Mouse (Mus musculus) liver, embryonic 15.5 days (tissue): ENCODE data around the gene B3gnt8. TPM values are rescaled to one million over a fixed set of nuclear protein-coding genes. Genes with fewer than 3 reads are reported as not detected.

Source experiments
- ATAC-seq: fragments of 200-750 bp; cut with Nextera tagmentation; 2 replicates; pipeline ENCODE4 v1.8.0; 2017; ENCODE audit warnings: moderate number of reproducible peaks, mild to moderate bottlenecking, moderate library complexity; ENCODE audit not compliant: insufficient read depth
- H3K27ac ChIP-seq: fragments of 300-500 bp; sonication (generic); replicated peaks from 2 replicates; pipeline ENCODE4 v1.5.1; 2015; ENCODE audit warnings: mild to moderate bottlenecking, inconsistent platforms
- H3K27me3 ChIP-seq: fragments of 300-500 bp; sonication (generic); 2 replicates; pipeline ENCODE4 v1.6.1; 2015; ENCODE audit warnings: mild to moderate bottlenecking, inconsistent platforms
- H3K36me3 ChIP-seq: fragments of 300-500 bp; sonication (generic); replicated peaks from 2 replicates; pipeline ENCODE4 v1.6.1; 2015; ENCODE audit warnings: moderate library complexity, mild to moderate bottlenecking, inconsistent platforms
- H3K4me1 ChIP-seq: fragments of 300-500 bp; sonication (generic); replicated peaks from 2 replicates; pipeline ENCODE4 v1.6.1; 2015; ENCODE audit warnings: inconsistent platforms
- H3K4me2 ChIP-seq: fragments of 300-500 bp; sonication (generic); 2 replicates; pipeline ENCODE4 v1.6.1; 2015; ENCODE audit warnings: moderate library complexity, mild to moderate bottlenecking, inconsistent platforms
- H3K4me3 ChIP-seq: fragments of 300-500 bp; sonication (generic); replicated peaks from 2 replicates; pipeline ENCODE4 v1.5.1; 2015; ENCODE audit warnings: mild to moderate bottlenecking, inconsistent platforms
- H3K9ac ChIP-seq: fragments of 300-500 bp; sonication (generic); 2 replicates; pipeline ENCODE4 v1.6.1; 2015; ENCODE audit warnings: moderate library complexity, mild to moderate bottlenecking, inconsistent platforms
- H3K9me3 ChIP-seq: fragments of 300-500 bp; sonication (generic); replicated peaks from 2 replicates; pipeline ENCODE4 v1.6.1; 2016; ENCODE audit warnings: inconsistent platforms
- WGBS: fragments of 180-500 bp; shearing (Covaris S2); methylation state at CpG from one replicate; pipeline ENCODE4 v1.1.7; 2015; ENCODE audit warnings: mixed read lengths; ENCODE audit not compliant: insufficient replicate concordance; 5-methylcytosine and 5-hydroxymethylcytosine counted together
- polyA plus RNA-seq: library from polyadenylated mRNA; unstranded; fragments of >200 nt; fragmentation: Nextera tagmentation; extraction: Ambion mirVana; gene quantifications from 2 replicates; pipeline ENCODE4 v1.2.1, GENCODE M21; 2015

B3gnt8 gene
- polyA plus RNA-seq, 1 experiment from 2014 or later, result 2.7 TPM

- no peak for ATAC-seq
- H3K4me1 ChIP-seq, result peaks cover 19% of the 10 kb centered on the region
- no peak overlapping the region for H3K27ac ChIP-seq
- H3K9me3 ChIP-seq, result no peaks in the 10 kb centered on the region
- peak overlapping the region; percentile 81 for H3K4me2 ChIP-seq
- no peaks in the 10 kb centered on the region for H3K27me3 ChIP-seq
- H3K9ac ChIP-seq, result peak overlapping the region; percentile 51
- peaks cover 7% of the 10 kb centered on the region; the same call in 1 of the 2 replicates for H3K36me3 ChIP-seq
- peak overlapping the region; percentile 72 for H3K4me3 ChIP-seq
- 18% methylated on average over 5 of the region's 5 CpGs for WGBS
Measured at GRCm38 (mm10) chr7:25619722-25619991, 6.8 kb upstream of the B3gnt8 start.

- H3K4me3 ChIP-seq, result peak overlapping the region; percentile 72; the same call in 1 of the 2 replicates
- no peak for ATAC-seq
- no peak overlapping the region for H3K27ac ChIP-seq
- H3K27me3 ChIP-seq, result no peaks in the 10 kb centered on the region
- no peaks in the 10 kb centered on the region for H3K9me3 ChIP-seq
- H3K9ac ChIP-seq, result no peak overlapping the region
- H3K36me3 ChIP-seq, result peaks cover 7% of the 10 kb centered on the region; the same call in 1 of the 2 replicates
- WGBS, result 83% methylated on average over 5 of the region's 5 CpGs
- H3K4me2 ChIP-seq, result peak overlapping the region; percentile 81
- peaks cover 19% of the 10 kb centered on the region for H3K4me1 ChIP-seq
Measured at GRCm38 (mm10) chr7:25620101-25620500, 6.4 kb upstream of the B3gnt8 start.

DNA sequence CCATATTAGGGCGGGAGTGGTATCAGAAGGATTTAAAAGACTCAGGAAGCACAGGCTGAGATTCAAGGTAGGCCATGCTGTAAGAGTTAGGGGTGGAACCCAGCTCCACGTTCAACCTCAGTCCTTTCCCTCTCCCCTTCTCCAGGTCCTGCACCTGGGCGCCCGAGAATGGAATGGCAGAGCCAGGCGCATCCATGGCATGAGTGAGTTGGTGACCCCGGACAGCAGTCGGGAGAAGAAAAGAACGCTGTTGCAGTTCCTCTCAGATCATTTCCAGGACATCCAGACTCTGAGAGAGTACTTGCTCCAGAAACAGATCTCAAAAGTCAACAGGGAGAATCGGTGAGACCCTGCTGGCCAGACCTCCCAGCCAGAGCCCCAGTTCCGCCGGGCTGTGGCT is 5.7 kb upstream of the B3gnt8 start:
- Histone ChIP-seq H3K4me2 (no peak overlapping the region), H3K9ac (no peak overlapping the region), H3K27ac (no peak overlapping the region), H3K9me3 (no peaks in the 10 kb centered on the region), H3K4me1 (peaks cover 17% of the 10 kb centered on the region), H3K27me3 (no peaks in the 10 kb centered on the region), H3K4me3 (no peak overlapping the region), H3K36me3 (peaks cover 7% of the 10 kb centered on the region; the same call in 1 of the 2 replicates)
- WGBS, result 78% methylated on average over 11 of the region's 11 CpGs
- ATAC-seq, result no peak

GRCm38 (mm10) chr7:25623857-25624370 is 2.5 kb upstream of the B3gnt8 start:
- Histone ChIP-seq H3K9ac (no peak overlapping the region), H3K36me3 (peaks cover 7% of the 10 kb centered on the region; the same call in 1 of the 2 replicates), H3K4me3 (no peak overlapping the region), H3K27ac (no peak overlapping the region), H3K9me3 (no peaks in the 10 kb centered on the region), H3K27me3 (no peaks in the 10 kb centered on the region), H3K4me2 (no peak overlapping the region), H3K4me1 (peaks cover 45% of the 10 kb centered on the region)
- no peak for ATAC-seq
- WGBS, result 75% methylated on average over 11 of the region's 11 CpGs

DNA sequence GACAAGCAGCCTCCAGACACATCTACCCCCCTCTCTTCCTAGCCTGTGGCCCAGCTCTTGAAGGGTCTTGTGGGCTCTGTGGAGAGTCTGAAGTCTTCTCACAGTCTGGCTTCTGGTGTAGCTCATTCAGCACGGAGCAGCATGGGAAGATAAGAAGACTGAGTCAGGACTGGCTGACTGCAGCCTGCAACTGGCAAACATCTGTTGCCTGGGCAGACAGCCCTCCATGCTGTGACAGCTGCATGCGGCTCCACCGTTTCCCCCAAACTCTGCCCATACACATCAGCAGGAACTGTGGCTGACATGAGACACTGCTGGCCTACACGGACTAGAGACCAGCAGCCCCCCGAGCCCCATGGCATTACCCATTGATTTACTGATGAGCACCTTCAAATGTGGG is 1.6 kb upstream of the B3gnt8 start:
- H3K4me1 ChIP-seq, result peaks cover 40% of the 10 kb centered on the region
- H3K4me3 ChIP-seq, result no peak overlapping the region
- H3K9me3 ChIP-seq, result no peaks in the 10 kb centered on the region
- no peak overlapping the region for H3K27ac ChIP-seq
- H3K4me2 ChIP-seq, result no peak overlapping the region
- H3K9ac ChIP-seq, result no peak overlapping the region
- ATAC-seq, result no peak
- 46% methylated on average over 5 of the region's 5 CpGs for WGBS
- no peaks in the 10 kb centered on the region for H3K27me3 ChIP-seq
- peaks cover 7% of the 10 kb centered on the region; the same call in 1 of the 2 replicates for H3K36me3 ChIP-seq

- H3K4me3 ChIP-seq, result no peak overlapping the region
- H3K9ac ChIP-seq, result no peak overlapping the region
- no peak overlapping the region for H3K4me2 ChIP-seq
- 58% methylated on average over 10 of the region's 10 CpGs for WGBS
- peaks cover 7% of the 10 kb centered on the region; the same call in 1 of the 2 replicates for H3K36me3 ChIP-seq
- H3K27ac ChIP-seq, result no peak overlapping the region
- no peaks in the 10 kb centered on the region for H3K9me3 ChIP-seq
- peaks cover 38% of the 10 kb centered on the region for H3K4me1 ChIP-seq
- H3K27me3 ChIP-seq, result no peaks in the 10 kb centered on the region
- no peak for ATAC-seq
Measured at GRCm38 (mm10) chr7:25625594-25626250, 732 bp upstream of the B3gnt8 start.

- H3K9me3 ChIP-seq, result no peaks in the 10 kb centered on the region
- no peaks in the 10 kb centered on the region for H3K27me3 ChIP-seq
- H3K4me2 ChIP-seq, result peak overlapping the region; percentile 83
- 19% methylated on average over 38 of the region's 38 CpGs for WGBS
- peaks cover 41% of the 10 kb centered on the region for H3K4me1 ChIP-seq
- peak overlapping the region; percentile 50 for H3K9ac ChIP-seq
- H3K36me3 ChIP-seq, result peaks cover under 1% of the 10 kb centered on the region; the same call in 1 of the 2 replicates
- peak overlapping the region; percentile 55 for H3K4me3 ChIP-seq
- H3K27ac ChIP-seq, result peak overlapping the region; percentile 62
- ATAC-seq, result peak; percentile 78
Measured at GRCm38 (mm10) chr7:25627431-25628322, 1.2 kb downstream of the B3gnt8 start.

DNA sequence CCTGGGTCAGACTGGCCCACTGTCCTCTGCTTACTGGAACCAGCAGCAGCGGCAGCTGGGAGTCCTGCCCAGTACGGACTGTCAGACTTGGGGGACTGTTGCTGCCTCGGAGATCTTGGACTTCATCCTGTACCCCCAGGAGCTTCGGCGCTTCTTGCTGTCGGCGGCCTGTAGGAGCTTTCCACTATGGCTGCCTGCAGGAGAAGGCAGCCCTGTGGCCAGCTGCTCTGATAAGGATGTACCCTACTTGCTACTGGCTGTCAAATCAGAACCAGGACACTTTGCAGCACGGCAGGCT is 1.8 kb downstream of the B3gnt8 start:
- H3K9ac ChIP-seq, result no peak overlapping the region
- 63% methylated on average over 8 of the region's 8 CpGs for WGBS
- H3K27me3 ChIP-seq, result no peaks in the 10 kb centered on the region
- no peaks in the 10 kb centered on the region for H3K9me3 ChIP-seq
- no peaks in the 10 kb centered on the region; the same call in 1 of the 2 replicates for H3K36me3 ChIP-seq
- ATAC-seq, result no peak
- no peak overlapping the region for H3K27ac ChIP-seq
- H3K4me1 ChIP-seq, result peaks cover 46% of the 10 kb centered on the region
- peak overlapping the region; percentile 55; the same call in 1 of the 2 replicates for H3K4me3 ChIP-seq
- peak overlapping the region; percentile 83 for H3K4me2 ChIP-seq

DNA sequence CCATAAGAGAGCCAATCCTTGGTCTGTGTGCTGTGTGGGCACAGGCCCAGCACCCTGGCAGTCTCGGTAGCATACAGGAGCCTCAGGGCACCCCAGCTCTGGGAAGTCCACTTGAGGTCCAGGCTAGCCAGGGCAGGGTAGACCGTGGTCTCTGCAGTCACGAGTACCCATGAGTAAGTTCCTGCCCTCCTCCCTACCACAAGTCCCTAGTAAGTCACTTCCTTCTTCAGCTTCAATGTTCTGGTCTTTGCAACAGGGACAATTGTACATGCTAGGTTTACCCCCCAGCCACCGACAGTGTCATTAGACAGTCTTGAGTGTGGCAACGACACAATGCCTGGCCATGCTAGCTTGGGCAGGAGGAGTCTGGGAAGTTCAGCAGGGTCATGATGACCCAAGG is 6.2 kb downstream of the B3gnt8 start:
- 41% methylated on average over 5 of the region's 5 CpGs for WGBS
- peaks cover 32% of the 10 kb centered on the region for H3K4me1 ChIP-seq
- ATAC-seq, result 0 out of 2 replicates have a peak, but pooled peaks have one; percentile 30
- no peak overlapping the region for H3K9ac ChIP-seq
- H3K27me3 ChIP-seq, result no peaks in the 10 kb centered on the region
- no peaks in the 10 kb centered on the region; the same call in 1 of the 2 replicates for H3K36me3 ChIP-seq
- peak overlapping the region; percentile 51; the same call in 1 of the 2 replicates for H3K27ac ChIP-seq
- no peak overlapping the region for H3K4me2 ChIP-seq
- H3K9me3 ChIP-seq, result no peaks in the 10 kb centered on the region
- H3K4me3 ChIP-seq, result no peak overlapping the region

DNA sequence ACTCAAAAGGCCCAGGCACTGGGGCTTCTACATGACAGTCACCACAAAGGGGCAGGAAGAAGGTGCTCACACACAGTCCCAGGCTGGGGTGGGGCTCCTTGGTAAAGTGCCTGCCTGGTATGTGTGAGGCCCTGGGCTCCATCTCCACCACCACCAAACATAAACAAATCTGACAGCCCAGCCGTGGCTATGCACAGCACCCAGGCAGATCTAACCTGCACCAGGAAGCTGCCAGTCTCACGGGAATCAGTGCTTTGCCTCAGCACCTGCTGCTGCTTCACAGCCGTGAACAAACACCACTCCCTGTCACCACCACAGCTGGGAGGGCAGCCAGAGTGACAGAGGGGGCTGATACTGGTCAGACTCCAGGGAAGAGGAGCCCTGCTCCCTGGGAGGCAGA is 9.9 kb downstream of the B3gnt8 start:
- 37% methylated on average over 3 of the region's 3 CpGs for WGBS
- H3K9me3 ChIP-seq, result no peaks in the 10 kb centered on the region
- peaks cover 13% of the 10 kb centered on the region; the same call in 1 of the 2 replicates for H3K4me1 ChIP-seq
- H3K27ac ChIP-seq, result no peak overlapping the region
- H3K4me2 ChIP-seq, result no peak overlapping the region
- ATAC-seq, result no peak
- no peak overlapping the region for H3K4me3 ChIP-seq
- no peaks in the 10 kb centered on the region for H3K27me3 ChIP-seq
- 0 out of 2 replicates have a peak, but pooled peaks cover 2% of the 10 kb centered on the region for H3K36me3 ChIP-seq
- no peak overlapping the region for H3K9ac ChIP-seq

DNA sequence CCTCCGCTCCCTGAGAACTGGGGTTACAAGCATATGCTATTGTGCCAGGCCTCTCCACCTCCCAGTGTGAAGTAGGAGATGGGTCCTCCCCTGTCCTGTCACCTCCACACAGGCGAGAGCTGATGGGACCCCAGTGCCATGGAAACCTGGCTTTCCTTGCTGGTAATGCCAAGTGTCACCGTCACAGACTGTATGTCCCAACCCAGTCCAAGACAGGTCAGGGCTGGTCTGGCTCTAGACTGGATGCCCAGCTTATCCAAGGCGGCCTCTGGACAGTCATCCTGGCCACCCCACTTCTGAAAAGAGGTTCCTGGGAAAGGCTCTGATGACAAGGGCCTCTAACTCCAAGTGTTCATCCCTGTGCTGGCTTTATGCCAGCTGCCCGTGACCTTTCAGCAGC is 10.6 kb downstream of the B3gnt8 start:
- 66% methylated on average over 5 of the region's 5 CpGs for WGBS
- Histone ChIP-seq H3K27ac (no peak overlapping the region), H3K9ac (no peak overlapping the region), H3K27me3 (no peaks in the 10 kb centered on the region), H3K36me3 (0 out of 2 replicates have a peak, but pooled peaks cover 5% of the 10 kb centered on the region), H3K4me2 (no peak overlapping the region), H3K9me3 (no peaks in the 10 kb centered on the region), H3K4me1 (peaks cover 13% of the 10 kb centered on the region; the same call in 1 of the 2 replicates), H3K4me3 (no peak overlapping the region)
- ATAC-seq, result no peak
